In the genomic region with DNA sequence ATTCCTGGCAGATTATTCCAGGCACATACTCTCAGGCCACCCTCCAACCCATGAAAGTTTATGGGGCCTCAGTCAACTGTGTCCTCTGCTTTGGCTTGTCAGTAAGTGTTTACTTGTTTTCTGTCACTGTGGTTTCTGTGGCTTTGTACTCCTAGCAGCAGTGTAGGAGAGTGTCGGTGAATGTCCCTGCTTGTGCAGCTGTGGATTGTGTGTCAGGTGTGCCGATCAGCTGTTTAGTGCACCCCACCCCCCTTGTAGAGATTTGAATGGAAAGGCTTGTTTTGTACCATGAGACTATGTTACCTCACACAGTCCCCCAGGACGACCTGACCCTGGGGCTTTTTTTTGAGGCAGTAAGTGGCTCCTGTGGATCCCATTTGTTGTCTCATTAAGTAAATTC, we compare ENCODE assay signal across 11 mouse cellular contexts. TPM values are rescaled to one million over a fixed set of nuclear protein-coding genes. Genes with fewer than 3 reads are reported as not detected.
DNase-seq lines count a peak whose midpoint lies in the region; ATAC-seq and TF ChIP-seq lines count a peak whose summit lies in the region.
"Had no signal": no experiment of that assay in that cellular context is flagged by ENCODE, and none has a peak within 500 bp of the region (broad histone marks: within the 10 kb centered on the region; RNA-seq: fewer than 3 reads in every experiment).

No protein-coding gene starts in this region.

- TF ChIP-seq POLR2A in myocyte (IDR thresholded peaks at IDR 0.05; ENCODE audit: insufficient read length, low read depth) = no peak

- 31% methylated on average over 3 of the region's 3 CpGs for WGBS in forebrain, embryonic 13.5 days
- 40% methylated on average over 3 of the region's 3 CpGs for WGBS in forebrain, embryonic 14.5 days
- 28% methylated on average over 3 of the region's 3 CpGs for WGBS in embryonic facial prominence, embryonic 15.5 days

- no peak overlapping the region for H3K9ac ChIP-seq in forebrain, embryonic 13.5 days
- H3K9ac ChIP-seq in forebrain, embryonic 14.5 days (ENCODE audit: low read length) = no peak overlapping the region
- no peak overlapping the region for H3K9ac ChIP-seq in embryonic facial prominence, embryonic 15.5 days
- H3K9ac ChIP-seq: heart, embryonic 13.5 days; intestine, embryonic 15.5 days had no signal

- no peak for ATAC-seq in forebrain, embryonic 13.5 days
- ATAC-seq in forebrain, embryonic 14.5 days = no peak
- peak; percentile 56; the same call in 1 of the 2 replicates for ATAC-seq in embryonic facial prominence, embryonic 15.5 days (ENCODE audit: insufficient number of reproducible peaks, low FRiP score, low TSS enrichment, low read depth)
- ATAC-seq: intestine, embryonic 15.5 days had no signal

- DNase-seq in forebrain, embryonic 14.5 days (ENCODE audit: low spot score) = no peak
- peak; percentile 75 for DNase-seq in A20 (ENCODE audit: low read depth, low spot score)
- no peak for DNase-seq in right cerebral cortex, adult 2 months (ENCODE audit: low spot score in 2 of 2)
- no peak for DNase-seq in adrenal gland, postnatal 25 days
- DNase-seq in spleen, postnatal 36 days (ENCODE audit: low spot score in 2 of 2) = no peak

- H3K27me3 ChIP-seq in forebrain, embryonic 13.5 days = no peaks in the 10 kb centered on the region
- no peaks in the 10 kb centered on the region for H3K27me3 ChIP-seq in forebrain, embryonic 14.5 days (replicated peaks; ENCODE audit: control insufficient read depth, insufficient read depth, low read length)
- no peaks in the 10 kb centered on the region for H3K27me3 ChIP-seq in embryonic facial prominence, embryonic 15.5 days
- H3K27me3 ChIP-seq in myocyte (ENCODE audit: control insufficient read depth, insufficient read depth, insufficient read length) = no peaks in the 10 kb centered on the region
- H3K27me3 ChIP-seq: heart, embryonic 13.5 days; intestine, embryonic 15.5 days had no signal

- H3K9me3 ChIP-seq in forebrain, embryonic 13.5 days (replicated peaks) = no peaks in the 10 kb centered on the region
- no peaks in the 10 kb centered on the region for H3K9me3 ChIP-seq in forebrain, embryonic 14.5 days (replicated peaks; ENCODE audit: control insufficient read depth, low read length)
- H3K9me3 ChIP-seq in embryonic facial prominence, embryonic 15.5 days (replicated peaks) = no peaks in the 10 kb centered on the region
- H3K9me3 ChIP-seq: heart, embryonic 13.5 days; intestine, embryonic 15.5 days; midbrain, embryonic 10.5 days had no signal

- H3K27ac ChIP-seq in forebrain, embryonic 13.5 days = no peak overlapping the region
- no peak overlapping the region for H3K27ac ChIP-seq in forebrain, embryonic 14.5 days (ENCODE audit: low read depth, low read length)
- H3K27ac ChIP-seq in embryonic facial prominence, embryonic 15.5 days (replicated peaks) = peak overlapping the region; percentile 39; the same call in 1 of the 2 replicates
- H3K27ac ChIP-seq: heart, embryonic 13.5 days; intestine, embryonic 15.5 days; midbrain, embryonic 10.5 days had no signal

- peaks cover 88% of the 10 kb centered on the region for H3K4me1 ChIP-seq in forebrain, embryonic 13.5 days
- peaks cover 53% of the 10 kb centered on the region for H3K4me1 ChIP-seq in forebrain, embryonic 14.5 days (ENCODE audit: control insufficient read depth, insufficient read depth, low read length)
- peaks cover 59% of the 10 kb centered on the region for H3K4me1 ChIP-seq in embryonic facial prominence, embryonic 15.5 days

- H3K36me3 ChIP-seq in forebrain, embryonic 13.5 days (ENCODE audit: poor library complexity, severe bottlenecking) = peaks cover 22% of the 10 kb centered on the region
- peaks cover 28% of the 10 kb centered on the region for H3K36me3 ChIP-seq in forebrain, embryonic 14.5 days (ENCODE audit: control insufficient read depth, insufficient read depth, low read length)
- H3K36me3 ChIP-seq in embryonic facial prominence, embryonic 15.5 days = peaks cover 19% of the 10 kb centered on the region
- H3K36me3 ChIP-seq in myocyte (ENCODE audit: control insufficient read depth, insufficient read depth) = peaks cover 8% of the 10 kb centered on the region

- no peak overlapping the region for H3K4me3 ChIP-seq in forebrain, embryonic 13.5 days
- no peak overlapping the region for H3K4me3 ChIP-seq in forebrain, embryonic 14.5 days (ENCODE audit: low read depth, low read length)
- H3K4me3 ChIP-seq in embryonic facial prominence, embryonic 15.5 days (replicated peaks) = no peak overlapping the region
- H3K4me3 ChIP-seq in myocyte = no peak overlapping the region
- H3K4me3 ChIP-seq: heart, embryonic 13.5 days; intestine, embryonic 15.5 days; midbrain, embryonic 10.5 days had no signal

- H3ac ChIP-seq in myocyte (ENCODE audit: control insufficient read depth, insufficient read length) = no peak overlapping the region

- peaks cover 100% of the 10 kb centered on the region for H3K79me2 ChIP-seq in myocyte (ENCODE audit: control insufficient read depth, insufficient read depth)

- peak overlapping the region; percentile 14; the same call in 1 of the 2 replicates for H3K4me2 ChIP-seq in forebrain, embryonic 13.5 days
- no peak overlapping the region for H3K4me2 ChIP-seq in forebrain, embryonic 14.5 days (ENCODE audit: low read length)
- no peak overlapping the region for H3K4me2 ChIP-seq in embryonic facial prominence, embryonic 15.5 days (replicated peaks)
- peak overlapping the region; percentile 44 for H3K4me2 ChIP-seq in myocyte (ENCODE audit: low read depth)
- H3K4me2 ChIP-seq: heart, embryonic 13.5 days; intestine, embryonic 15.5 days had no signal

TF ChIP-seq in myocyte, 11 proteins besides CTCF, POLR2A, EP300 and RAD21:
- TF ChIP-seq POLR2AphosphoS2 (IDR thresholded peaks at IDR 0.05; ENCODE audit: insufficient read length, low read depth) = peak; percentile 42
- TF ChIP-seq MYOG (IDR thresholded peaks at IDR 0.05; ENCODE audit: control insufficient read depth in 1 of 3, insufficient read depth in 1 of 3, insufficient read length in 2 of 3, low read depth in 2 of 3) = peak; percentile 79 to 96 (median 95)
- no peak for TF ChIP-seq E2F4 (IDR thresholded peaks at IDR 0.05; ENCODE audit: insufficient read depth)
- TF ChIP-seq TCF12 (IDR thresholded peaks at IDR 0.05; ENCODE audit: insufficient read depth, poor library complexity, severe bottlenecking) = peak; percentile 93
- no peak for TF ChIP-seq REST (IDR thresholded peaks at IDR 0.05; ENCODE audit: insufficient read depth, insufficient read length)
- no peak for TF ChIP-seq CEBPB (IDR thresholded peaks at IDR 0.05; ENCODE audit: insufficient read depth, poor library complexity, severe bottlenecking)
- TF ChIP-seq USF1 (IDR thresholded peaks at IDR 0.05; ENCODE audit: low read depth) = no peak
- TF ChIP-seq MYOD1 (IDR thresholded peaks at IDR 0.05; ENCODE audit: control insufficient read depth in 1 of 3, insufficient read length in 2 of 3, low read depth in 2 of 3) = peak; percentile 75 to 98 (median 93)
- TF ChIP-seq TCF3 (IDR thresholded peaks at IDR 0.05; ENCODE audit: insufficient read length, low read depth) = peak; percentile 94
- TF ChIP-seq MAX (IDR thresholded peaks at IDR 0.05; ENCODE audit: low read depth) = no peak
- no peak for TF ChIP-seq SRF (IDR thresholded peaks at IDR 0.05; ENCODE audit: control insufficient read depth, insufficient read length, low read depth)

RNA-seq across cellular contexts. Expression of gene Ip6k2, which starts 9.1 kb away (rescaled TPM):
- polyA plus RNA-seq in forebrain, embryonic 13.5 days (2015; fragmentation: Nextera tagmentation; extraction: Ambion mirVana) = 153 and 172 TPM in 2 replicates
- polyA plus RNA-seq in forebrain, embryonic 14.5 days (2014; fragmentation: Nextera tagmentation; extraction: Ambion mirVana) = 217 and 221 TPM in 2 replicates
- polyA plus RNA-seq in embryonic facial prominence, embryonic 15.5 days (2015; fragmentation: Nextera tagmentation; extraction: Ambion mirVana) = 89.7 and 101 TPM in 2 replicates
- polyA plus RNA-seq in myocyte (2012; fragmentation: generic; extraction: Trizol) = 45.5 TPM
- total RNA-seq in adrenal gland, postnatal 25 days (2021) = 79.3 and 92.7 TPM in 2 replicates

RNA-seq across cellular contexts. Expression of gene Nckipsd, which starts 15.4 kb away (rescaled TPM):
- 15.2 and 17.6 TPM in 2 replicates for polyA plus RNA-seq in forebrain, embryonic 13.5 days (2015; fragmentation: Nextera tagmentation; extraction: Ambion mirVana)
- polyA plus RNA-seq in forebrain, embryonic 14.5 days (2014; fragmentation: Nextera tagmentation; extraction: Ambion mirVana) = 13.6 and 19.2 TPM in 2 replicates
- 16.5 and 20.4 TPM in 2 replicates for polyA plus RNA-seq in embryonic facial prominence, embryonic 15.5 days (2015; fragmentation: Nextera tagmentation; extraction: Ambion mirVana)
- polyA plus RNA-seq in myocyte (2012; fragmentation: generic; extraction: Trizol) = 5.9 TPM
- total RNA-seq in adrenal gland, postnatal 25 days (2021) = 7.3 and 10.6 TPM in 2 replicates

RNA-seq across cellular contexts. Expression of gene Celsr3, which starts 33.4 kb away (rescaled TPM):
- 13.3 and 14.4 TPM in 2 replicates for polyA plus RNA-seq in forebrain, embryonic 13.5 days (2015; fragmentation: Nextera tagmentation; extraction: Ambion mirVana)
- 10.7 and 17.6 TPM in 2 replicates for polyA plus RNA-seq in forebrain, embryonic 14.5 days (2014; fragmentation: Nextera tagmentation; extraction: Ambion mirVana)
- polyA plus RNA-seq in embryonic facial prominence, embryonic 15.5 days (2015; fragmentation: Nextera tagmentation; extraction: Ambion mirVana) = 0.53 and 0.58 TPM in 2 replicates
- polyA plus RNA-seq in myocyte (2012; fragmentation: generic; extraction: Trizol) = 0.65 TPM
- total RNA-seq in adrenal gland, postnatal 25 days (2021) = 4.2 and 5.5 TPM in 2 replicates

Comparison
In these comparisons a context has a peak if more than half of its experiments do, and no peak if none do; other contexts are left out.
1. H3K4me2 ChIP-seq: peak in forebrain, embryonic 13.5 days (single experiment) and myocyte (single experiment); none in forebrain, embryonic 14.5 days (single experiment) and embryonic facial prominence, embryonic 15.5 days (single experiment).